Mouse (Mus musculus): ENCODE data around the gene Hand1.

Hand1 gene

DNA sequence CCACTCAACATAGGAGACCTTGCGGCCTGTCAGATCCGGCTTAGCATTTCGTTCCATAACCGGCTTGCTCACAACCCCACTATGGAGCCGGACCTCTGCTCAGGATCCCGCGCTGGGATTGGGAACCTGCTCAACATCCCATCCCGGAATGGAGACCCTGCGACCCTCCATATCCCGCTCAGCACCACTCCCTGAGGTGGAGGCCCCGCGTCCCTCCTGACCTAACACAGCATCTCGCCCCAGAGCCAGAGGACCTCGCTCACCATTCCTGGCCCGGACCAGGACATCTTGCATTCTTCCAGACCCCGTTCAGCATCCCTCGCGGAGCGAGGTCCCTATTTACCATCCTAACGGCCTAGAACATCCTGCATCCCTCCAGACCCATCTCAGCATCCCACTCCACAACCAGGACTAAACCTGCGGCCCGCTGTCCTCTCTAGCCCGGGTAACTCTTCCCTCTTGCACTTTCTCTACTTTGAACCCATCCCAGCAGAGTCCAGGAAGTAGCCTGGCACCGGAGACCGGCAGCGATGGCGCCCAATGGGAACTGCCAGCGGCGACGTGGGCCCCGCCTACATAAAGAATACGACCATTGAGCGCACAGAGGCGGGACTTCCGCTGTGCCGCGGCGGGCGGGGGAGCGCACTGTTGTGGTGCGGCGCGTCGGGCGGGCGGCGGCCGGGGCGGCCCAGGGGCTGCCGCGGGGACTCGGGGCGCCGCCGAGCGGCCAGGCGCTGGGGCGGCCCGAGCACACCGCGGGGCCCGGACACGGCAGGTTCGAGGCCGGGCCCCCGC is 31.4 kb downstream of the Hand1 start, which contains the start of gene Sap30l:
Gene Sap30l, plus strand, starts transcription at position 667 of the 795 bp plus-strand sequence.
- DNase-seq: peak; percentile 97 to 98

DNA sequence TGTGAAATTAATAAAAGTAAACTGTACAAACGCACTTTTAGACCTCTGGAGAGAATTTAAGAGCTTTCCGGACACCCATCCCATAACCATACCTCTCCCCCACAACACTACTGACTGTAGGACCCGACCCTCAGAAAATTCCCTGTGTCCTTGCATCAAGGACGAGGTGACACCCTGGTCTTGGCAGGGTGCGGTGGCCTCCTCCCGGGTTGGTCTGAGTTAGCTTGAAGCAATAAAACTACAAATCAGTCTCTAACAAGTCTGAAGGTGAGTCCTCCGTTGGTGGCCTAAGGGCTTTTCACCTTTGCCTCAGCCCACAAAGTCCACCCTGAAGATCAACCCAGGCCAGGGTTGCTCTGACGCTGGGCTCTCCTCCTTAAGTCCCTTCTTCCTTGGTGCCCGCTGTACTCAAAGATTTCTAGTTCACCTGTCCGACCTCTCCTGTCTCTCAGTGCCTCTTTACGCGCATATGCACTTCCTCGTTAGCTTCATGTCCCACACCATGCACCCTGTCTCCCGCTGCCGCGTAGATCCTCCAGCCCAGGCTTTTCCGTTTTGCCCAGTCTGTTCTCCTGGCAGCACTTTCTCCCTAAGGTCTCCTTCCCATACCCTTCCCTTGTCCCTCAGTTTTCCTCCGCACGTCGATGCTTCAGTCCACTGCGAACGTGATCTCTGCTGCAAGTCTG is 32.2 kb downstream of the Hand1 start:
- DNase-seq: no peak

GRCm38 (mm10) chr11:57799456-57799855 is 33.2 kb downstream of the Hand1 start:
- no peak for DNase-seq

DNA sequence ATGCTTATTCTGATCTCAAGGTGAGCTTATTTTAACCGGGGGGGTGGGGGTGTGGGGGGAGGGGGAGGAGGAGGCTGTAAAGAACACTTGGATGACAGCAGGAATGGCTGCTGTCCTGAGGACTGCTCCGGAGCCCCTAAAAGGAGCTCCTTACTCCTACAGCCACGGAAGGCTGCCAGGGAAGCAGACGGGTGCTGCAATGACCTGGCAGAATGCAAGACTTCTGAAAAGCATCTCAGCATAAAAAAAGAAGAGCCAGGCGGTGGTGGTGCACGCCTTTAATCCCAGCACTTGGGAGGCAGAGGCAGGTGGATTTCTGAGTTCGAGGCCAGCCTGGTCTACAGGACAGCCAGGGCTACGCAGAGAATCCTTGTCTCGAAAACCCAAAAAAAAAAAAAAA is 34.8 kb downstream of the Hand1 start:
- no peak for DNase-seq

GRCm38 (mm10) chr11:57795086-57795485 is 37.5 kb downstream of the Hand1 start:
- no peak for DNase-seq

GRCm38 (mm10) chr11:57790866-57791535 is 41.6 kb downstream of the Hand1 start:
- DNase-seq: no peak

DNA sequence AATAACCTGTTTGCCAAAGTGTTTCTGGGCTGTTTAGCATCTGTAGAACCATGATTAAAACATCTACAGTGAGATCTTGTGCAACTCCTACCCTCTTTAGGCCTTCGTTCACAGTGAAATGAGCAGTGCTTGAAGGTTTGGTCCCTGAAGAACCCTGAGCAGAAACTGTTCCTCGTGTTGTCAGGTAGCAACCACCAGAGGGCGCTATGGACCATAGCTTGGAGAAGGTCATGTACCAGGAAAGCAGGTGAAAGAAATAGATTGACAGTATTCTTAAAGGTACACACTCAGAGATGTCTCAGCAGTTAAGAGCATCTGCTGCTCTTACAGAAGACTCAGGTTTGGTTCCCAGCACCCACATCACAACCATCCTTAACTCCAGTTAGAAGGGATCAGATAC is 44.7 kb downstream of the Hand1 start:
- DNase-seq: peak in 1 of 2 experiments; percentile 47

DNA sequence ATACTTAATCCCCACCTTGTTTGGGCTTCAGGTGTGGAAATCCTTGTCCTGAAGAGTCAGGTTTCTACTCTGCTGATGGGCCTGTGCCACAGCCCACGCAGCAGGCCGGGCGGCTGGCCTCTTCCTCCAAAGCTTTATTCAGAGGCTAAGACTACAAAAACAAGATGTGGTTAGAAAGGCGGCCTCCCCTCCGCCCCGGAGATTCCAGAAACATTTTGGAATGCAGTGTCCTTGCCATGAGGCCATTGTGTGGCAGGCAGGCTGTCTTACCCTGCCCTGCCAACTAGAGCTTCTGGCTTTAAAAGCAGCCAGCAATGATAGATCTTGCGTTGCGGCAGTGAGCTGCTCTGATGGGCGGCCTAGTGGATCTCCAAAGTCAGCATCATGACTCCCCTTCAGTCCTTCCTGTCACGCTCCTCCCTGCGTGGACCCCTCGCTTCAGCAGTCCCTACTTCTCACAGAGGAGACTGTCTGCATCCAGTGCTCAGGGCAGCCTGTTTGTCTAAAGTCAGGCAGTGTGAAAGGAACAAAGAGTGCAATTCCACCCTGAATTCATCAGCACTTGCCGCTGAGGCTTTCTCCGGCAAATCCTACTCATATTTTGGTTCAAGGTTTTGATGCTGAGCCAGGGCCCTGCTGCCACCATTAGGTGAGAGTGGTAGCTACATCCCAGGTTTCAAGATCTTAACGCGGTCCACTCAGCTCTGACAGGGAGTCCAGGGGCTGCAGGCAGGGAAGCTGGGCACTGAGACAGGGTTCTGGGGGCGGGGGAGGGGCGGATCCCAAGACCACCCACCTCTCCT is 45.8 kb downstream of the Hand1 start:
- DNase-seq: peak; percentile 78 to 81

- no peak for DNase-seq
Observed at GRCm38 (mm10) chr11:57779824-57780223, 52.8 kb downstream of the Hand1 start.
